ENCODE assay signal across 8 mouse cellular contexts in the genomic region with DNA sequence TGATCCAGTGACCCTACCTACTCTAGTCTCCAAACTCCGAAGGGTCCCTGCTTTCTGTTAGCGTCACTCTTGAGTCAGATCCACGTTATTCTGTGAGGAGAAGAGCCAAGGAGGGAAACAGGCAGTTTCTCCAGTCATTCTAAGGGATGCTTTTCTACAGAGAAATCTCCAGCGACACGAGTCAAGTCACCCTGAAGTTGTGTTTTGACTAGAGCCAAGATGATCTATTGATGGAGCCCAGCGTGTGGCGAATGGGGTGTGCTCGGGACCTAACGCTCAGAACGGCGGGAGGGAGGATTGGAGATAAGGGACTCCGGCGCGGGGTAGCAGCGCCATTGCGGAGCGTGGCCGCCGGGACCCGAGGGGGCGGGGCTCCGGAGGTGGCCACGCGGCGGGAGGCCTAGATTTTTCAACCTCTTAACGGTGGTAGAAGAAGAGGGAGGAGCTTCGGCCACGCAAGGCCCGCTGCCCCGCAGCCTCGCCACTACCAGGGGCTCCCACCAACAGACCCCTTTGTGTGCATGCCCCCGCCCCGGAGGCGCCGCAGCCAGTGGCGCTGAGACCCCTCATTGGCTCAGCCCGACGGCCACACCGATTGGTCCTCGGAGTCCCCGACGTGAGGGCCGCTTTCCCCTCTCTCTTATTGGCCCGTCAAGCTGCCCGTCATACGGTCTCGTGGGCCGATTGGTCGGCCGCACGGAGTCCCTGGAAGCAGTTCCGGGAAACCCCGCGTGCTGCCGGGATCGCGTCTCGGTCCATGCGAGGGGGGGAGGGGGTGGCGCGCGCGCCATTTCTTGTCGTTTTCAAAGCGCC. TPM values are rescaled to one million over a fixed set of nuclear protein-coding genes. Genes with fewer than 3 reads are reported as not detected.
DNase-seq lines count a peak whose midpoint lies in the region; ATAC-seq and TF ChIP-seq lines count a peak whose summit lies in the region.

A gene (plus strand): TSS at position 714 of the 813 bp plus-strand sequence.

- WGBS in forebrain, embryonic 16.5 days: under 1% methylated on average over 58 of the region's 65 CpGs
- WGBS in lung, embryonic 14.5 days: under 1% methylated on average over 65 of the region's 65 CpGs
- under 1% methylated on average over 65 of the region's 65 CpGs for WGBS in olfactory bulb, adult 2 months
- WGBS in thymus, adult 2 months: under 1% methylated on average over 65 of the region's 65 CpGs

- peaks cover 3% of the 10 kb centered on the region for H3K27me3 ChIP-seq in G1E (ENCODE audit: insufficient read depth, low read length)
- no peaks in the 10 kb centered on the region for H3K27me3 ChIP-seq in forebrain, embryonic 16.5 days (replicated peaks; ENCODE audit: control insufficient read depth, insufficient read depth, low read length)
- H3K27me3 ChIP-seq in lung, embryonic 14.5 days (ENCODE audit: insufficient read depth, low read length): no peaks in the 10 kb centered on the region
- H3K27me3 ChIP-seq in thymus, adult 2 months (ENCODE audit: control insufficient read depth, insufficient read depth, low read length): no peaks in the 10 kb centered on the region

- H3K4me1 ChIP-seq in G1E (ENCODE audit: insufficient read depth, low read depth, low read length): peaks cover 35% of the 10 kb centered on the region
- H3K4me1 ChIP-seq in forebrain, embryonic 16.5 days (replicated peaks; ENCODE audit: control insufficient read depth, insufficient read depth, low read length): peaks cover 26% of the 10 kb centered on the region
- H3K4me1 ChIP-seq in lung, embryonic 14.5 days (ENCODE audit: insufficient read depth): peaks cover 5% of the 10 kb centered on the region; the same call in 1 of the 2 replicates
- peaks cover 7% of the 10 kb centered on the region for H3K4me1 ChIP-seq in olfactory bulb, adult 2 months (ENCODE audit: control insufficient read depth, insufficient read depth, low read length)
- peaks cover 4% of the 10 kb centered on the region for H3K4me1 ChIP-seq in thymus, adult 2 months (replicated peaks; ENCODE audit: control insufficient read depth, insufficient read depth, low read length)

- H3K4me3 ChIP-seq in G1E (ENCODE audit: low read depth, low read length): peak within 1 kb of the TSS; percentile 83
- peak within 1 kb of the TSS; percentile 95 for H3K4me3 ChIP-seq in forebrain, embryonic 16.5 days (replicated peaks; ENCODE audit: low read length)
- peak within 1 kb of the TSS; percentile 87 for H3K4me3 ChIP-seq in layer of hippocampus, adult 2 months
- peak within 1 kb of the TSS; percentile 100 for H3K4me3 ChIP-seq in lung, embryonic 14.5 days (ENCODE audit: low read depth, low read length)
- peak within 1 kb of the TSS; percentile 96 for H3K4me3 ChIP-seq in olfactory bulb, adult 2 months (ENCODE audit: insufficient read depth, low read depth, low read length)
- H3K4me3 ChIP-seq in thymus, adult 2 months (ENCODE audit: control insufficient read depth, insufficient read depth, low read length): peak within 1 kb of the TSS; percentile 92

- TF ChIP-seq POLR2A in olfactory bulb, adult 2 months (IDR thresholded peaks at IDR 0.05; ENCODE audit: insufficient read depth, low read depth, low read length): peak; percentile 66
- TF ChIP-seq POLR2A in thymus, adult 2 months (IDR thresholded peaks at IDR 0.05; ENCODE audit: control insufficient read depth, extremely low read depth, insufficient read depth, low read length, poor library complexity): peak; percentile 92

- DNase-seq in G1E (ENCODE audit: low spot score): peak; percentile 99
- peak; percentile 99 for DNase-seq in cerebellum, adult 18-20 months
- peak; percentile 98 to 100 for DNase-seq in heart, postnatal 36 days
- peak; percentile 99 for DNase-seq in layer of hippocampus, adult 2 months (ENCODE audit: low spot score in 2 of 2)
- peak; percentile 100 for DNase-seq in lung, embryonic 14.5 days
- peak; percentile 100 for DNase-seq in thymus, adult 2 months

- no peaks in the 10 kb centered on the region for H3K9me3 ChIP-seq in G1E (replicated peaks)
- H3K9me3 ChIP-seq in forebrain, embryonic 16.5 days (ENCODE audit: control insufficient read depth, low read length): no peaks in the 10 kb centered on the region
- H3K9me3 ChIP-seq in lung, embryonic 14.5 days (ENCODE audit: low read depth, low read length): no peaks in the 10 kb centered on the region

- peaks cover 8% of the 10 kb centered on the region for H3K36me3 ChIP-seq in G1E (replicated peaks)
- H3K36me3 ChIP-seq in forebrain, embryonic 16.5 days (ENCODE audit: control insufficient read depth, insufficient read depth): no peaks in the 10 kb centered on the region
- H3K36me3 ChIP-seq in lung, embryonic 14.5 days (ENCODE audit: insufficient read depth): no peaks in the 10 kb centered on the region
- H3K36me3 ChIP-seq in thymus, adult 2 months (ENCODE audit: control insufficient read depth, insufficient read depth, low read length): no peaks in the 10 kb centered on the region

- intact Hi-C loops in heart, postnatal 36 days (cut with DNase I): loop anchor here (1.0 kb wide), 1 partner anchor 24 kb away; no protein-coding TSS in a partner anchor

- H3K4me2 ChIP-seq in forebrain, embryonic 16.5 days (ENCODE audit: low read length): peak within 1 kb of the TSS; percentile 94
- peak within 1 kb of the TSS; percentile 88 for H3K4me2 ChIP-seq in lung, embryonic 14.5 days

- peak within 1 kb of the TSS; percentile 97 for H3K9ac ChIP-seq in forebrain, embryonic 16.5 days (replicated peaks; ENCODE audit: low read depth, low read length)
- H3K9ac ChIP-seq in lung, embryonic 14.5 days: peak within 1 kb of the TSS; percentile 100

- peak; percentile 95 for ATAC-seq in G1E (ENCODE audit: extremely low read depth, insufficient number of reproducible peaks, low FRiP score, poor library complexity, severe bottlenecking)
- ATAC-seq in forebrain, embryonic 16.5 days: peak; percentile 100
- peak; percentile 99 for ATAC-seq in lung, embryonic 14.5 days (ENCODE audit: insufficient read depth)

- TF ChIP-seq CTCF in G1E (IDR thresholded peaks at IDR 0.05; ENCODE audit: low read depth, low read length): no peak
- TF ChIP-seq CTCF in layer of hippocampus, adult 2 months (conservative IDR thresholded peaks at IDR 0.05): no peak
- TF ChIP-seq CTCF in lung, embryonic 14.5 days (IDR thresholded peaks at IDR 0.05; ENCODE audit: low read depth): no peak
- no peak; the same call in 1 of the 2 replicates for TF ChIP-seq CTCF in olfactory bulb, adult 2 months (IDR thresholded peaks at IDR 0.05; ENCODE audit: insufficient read depth, low read depth, low read length)
- TF ChIP-seq CTCF in thymus, adult 2 months (IDR thresholded peaks at IDR 0.05; ENCODE audit: borderline replicate concordance, control insufficient read depth, extremely low read depth, insufficient read depth, low read length, poor library complexity): no peak; the same call in 1 of the 2 replicates

- H3K27ac ChIP-seq in forebrain, embryonic 16.5 days (ENCODE audit: low read length): peak within 1 kb of the TSS; percentile 97
- H3K27ac ChIP-seq in layer of hippocampus, adult 2 months: peak within 1 kb of the TSS; percentile 90
- peak within 1 kb of the TSS; percentile 99 for H3K27ac ChIP-seq in lung, embryonic 14.5 days (ENCODE audit: low read depth)
- H3K27ac ChIP-seq in olfactory bulb, adult 2 months (ENCODE audit: insufficient read depth, low read depth, low read length): peak within 1 kb of the TSS; percentile 37
- peak within 1 kb of the TSS; percentile 17; the same call in 1 of the 2 replicates for H3K27ac ChIP-seq in thymus, adult 2 months (ENCODE audit: control insufficient read depth, insufficient read depth, low read length)

RNA-seq across cellular contexts. Expression of the gene that starts here (rescaled TPM):
- 100 and 126 TPM in 2 replicates for total RNA-seq in G1E (2014; fragmentation: Nextera tagmentation)
- 161 and 187 TPM in 2 replicates for total RNA-seq in G1E (2017)
- 66.7 and 77.7 TPM in 2 replicates for polyA plus RNA-seq in G1E (2012)
- 249 and 266 TPM in 2 replicates for polyA plus RNA-seq in forebrain, embryonic 16.5 days (2015; fragmentation: Nextera tagmentation; extraction: Ambion mirVana)
- total RNA-seq in heart, postnatal 36 days (2021): 10 to 100 TPM; 37.6 to 43.2 TPM
- total RNA-seq in layer of hippocampus, adult 2 months (2021): 100 to 1,000 TPM in 1 of 2 experiments, 10 to 100 TPM in 1; 91.6 to 102 TPM
- polyA plus RNA-seq in lung, embryonic 14.5 days (2014; fragmentation: Nextera tagmentation; extraction: Ambion mirVana): 181 and 202 TPM in 2 replicates
- polyA plus RNA-seq in olfactory bulb, adult 2 months (2012; ENCODE audit: insufficient read depth, insufficient read length, low replicate concordance, missing spikeins): not detected in 2 replicates
- polyA plus RNA-seq in thymus, adult 2 months (2012; rRNA removed): 21.0 and 21.5 TPM in 2 replicates

Comparison
In these comparisons a context has a peak if more than half of its experiments do, and no peak if none do; other contexts are left out.
1. Peak in every context shown above with its lines: DNase-seq, ATAC-seq, H3K4me3 ChIP-seq and H3K27ac ChIP-seq.
2. H3K27ac ChIP-seq: peak in every context shown above with its lines; median percentile 99 in lung, embryonic 14.5 days; 97 in forebrain, embryonic 16.5 days; 90 in layer of hippocampus, adult 2 months; 37 in olfactory bulb, adult 2 months; 17 in thymus, adult 2 months.